Mouse (Mus musculus) macrophage (primary cell): Measurements from ENCODE around the gene Ano8. TPM values are rescaled to one million over a fixed set of nuclear protein-coding genes. Genes with fewer than 3 reads are reported as not detected.
"Not testable (repeated sequence)": the region's sequence is repeated elsewhere in the genome, so short reads cannot be mapped to it uniquely, and the experiment has no call there.

Experiments used
- H3K27ac ChIP-seq: fragments of 350-480 bp; formaldehyde crosslinking; 2 replicates; pipeline ENCODE4 v1.9.0; 2021
- H3K36me3 ChIP-seq: fragments of 350-480 bp; formaldehyde crosslinking; 2 replicates; pipeline ENCODE4 v1.9.0; 2021; ENCODE audit errors: inconsistent target
- H3K4me3 ChIP-seq: fragments of 350-480 bp; formaldehyde crosslinking; 2 replicates; pipeline ENCODE4 v1.9.0; 2021; ENCODE audit errors: inconsistent target
- H3K79me2 ChIP-seq: fragments of 350-480 bp; formaldehyde crosslinking; 2 replicates; pipeline ENCODE4 v1.9.0; 2021; ENCODE audit errors: inconsistent target
- WGBS: methylation state at CpG from one replicate; pipeline ENCODE4 v1.1.7; 2026; ENCODE audit warnings: inconsistent platforms; ENCODE audit not compliant: missing documents; 5-methylcytosine and 5-hydroxymethylcytosine counted together
- polyA plus RNA-seq: library from polyadenylated mRNA; stranded (reverse); fragments of 250-400 nt; gene quantifications from 3 replicates; pipeline ENCODE4 v1.2.4, GENCODE M21; 2018; ENCODE audit warnings: inconsistent platforms
- total RNA-seq, 78 experiments: library from RNA; depleted of rRNA; stranded (reverse); fragments of 250-400 nt; gene quantifications; 1 replicate in 9 of 78; 2 replicates in 24 of 78; 3 replicates in 43 of 78; 4 replicates in 2 of 78; pipeline ENCODE4 v1.2.4; 2018; ENCODE audit warnings: inconsistent platforms in 56 of 78

Gene Ano8
- 10 to 100 TPM in 25 of 26 experiments, 1 to 10 TPM in 1; 8.5 to 42.4 (median 23.5) TPM for total RNA-seq (2018; cell fraction: chromatin; rRNA removed)
- total RNA-seq (2018; cell fraction: cytosol; rRNA removed): 1 to 10 TPM; 4.7 to 9.2 (median 6.8) TPM
- 10 to 100 TPM in 23 of 26 experiments, 1 to 10 TPM in 3; 7.0 to 31.2 (median 19.1) TPM for total RNA-seq (2018; cell fraction: nucleus; rRNA removed)
- 3.4 to 7.2 TPM (median 6.4 TPM) in 3 replicates for polyA plus RNA-seq

- H3K4me3 ChIP-seq: peak within 1 kb of the TSS; percentile 27
- no peak within 1 kb of the TSS for H3K27ac ChIP-seq
- 6% methylated on average over 53 of the region's 58 CpGs for WGBS
- peaks cover 3% of the 10 kb centered on the region; the same call in 1 of the 2 replicates for H3K36me3 ChIP-seq
- H3K79me2 ChIP-seq: peaks cover 12% of the 10 kb centered on the region
These were observed at the start of gene Ano8 for GRCm38 (mm10) chr8:71485142-71486135. TSS of gene Ano8 (minus strand) at chr8:71485963.

GRCm38 (mm10) chr8:71534263-71534810, 48.6 kb upstream of the Ano8 start:
- WGBS: 70% methylated on average over 3 of the region's 3 CpGs
- Histone ChIP-seq H3K27ac (no peak overlapping the region), H3K36me3 (peaks cover 11% of the 10 kb centered on the region; the same call in 1 of the 2 replicates)

DNA sequence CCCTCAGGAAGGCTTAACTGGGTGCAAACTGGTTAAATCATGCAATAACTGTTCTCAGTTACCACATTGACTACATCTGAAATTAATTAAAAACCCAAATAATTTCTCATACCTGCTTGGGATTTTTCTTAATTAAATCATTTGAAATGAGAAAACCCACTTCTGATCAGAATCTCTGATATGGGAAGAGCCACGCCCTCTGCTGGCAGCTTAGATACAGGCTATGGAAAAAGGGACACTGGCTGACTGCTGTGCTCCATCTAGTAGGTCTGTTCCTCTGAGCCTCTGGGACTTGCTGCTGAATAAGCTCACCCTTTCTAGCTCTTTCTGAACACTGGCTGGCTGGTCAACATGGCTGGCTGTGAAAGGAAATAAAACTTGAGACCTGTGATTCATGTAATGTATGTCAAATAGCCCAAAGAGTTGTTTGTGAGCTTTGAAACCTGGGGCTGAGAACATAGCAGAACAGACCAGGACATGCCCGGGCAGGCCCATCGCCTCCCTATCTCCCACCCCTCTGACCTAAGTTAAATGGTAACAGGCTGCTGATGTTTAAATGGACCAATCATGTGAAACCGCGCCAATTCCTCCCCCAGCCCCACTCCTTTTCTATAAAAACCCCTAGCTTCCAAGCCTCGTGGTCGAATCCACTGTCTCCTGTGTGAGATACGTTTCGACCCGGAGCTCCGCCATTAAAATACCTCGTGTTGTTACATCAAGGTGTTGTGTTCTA, 45.1 kb upstream of the Ano8 start:
- Histone ChIP-seq H3K79me2 (peaks cover 16% of the 10 kb centered on the region), H3K27ac (0 out of 2 replicates have a peak overlapping the region, but pooled peaks have one; percentile 12), H3K36me3 (peaks cover 11% of the 10 kb centered on the region; the same call in 1 of the 2 replicates)
- WGBS: 65% methylated on average over 3 of the region's 12 CpGs
- not testable (repeated sequence) for H3K4me3 ChIP-seq

More at GRCm38 (mm10) chr8:71534263-71534810, 48.6 kb upstream of the Ano8 start:
- Histone ChIP-seq H3K79me2 (peaks cover 48% of the 10 kb centered on the region), H3K4me3 (no peak overlapping the region)

DNA sequence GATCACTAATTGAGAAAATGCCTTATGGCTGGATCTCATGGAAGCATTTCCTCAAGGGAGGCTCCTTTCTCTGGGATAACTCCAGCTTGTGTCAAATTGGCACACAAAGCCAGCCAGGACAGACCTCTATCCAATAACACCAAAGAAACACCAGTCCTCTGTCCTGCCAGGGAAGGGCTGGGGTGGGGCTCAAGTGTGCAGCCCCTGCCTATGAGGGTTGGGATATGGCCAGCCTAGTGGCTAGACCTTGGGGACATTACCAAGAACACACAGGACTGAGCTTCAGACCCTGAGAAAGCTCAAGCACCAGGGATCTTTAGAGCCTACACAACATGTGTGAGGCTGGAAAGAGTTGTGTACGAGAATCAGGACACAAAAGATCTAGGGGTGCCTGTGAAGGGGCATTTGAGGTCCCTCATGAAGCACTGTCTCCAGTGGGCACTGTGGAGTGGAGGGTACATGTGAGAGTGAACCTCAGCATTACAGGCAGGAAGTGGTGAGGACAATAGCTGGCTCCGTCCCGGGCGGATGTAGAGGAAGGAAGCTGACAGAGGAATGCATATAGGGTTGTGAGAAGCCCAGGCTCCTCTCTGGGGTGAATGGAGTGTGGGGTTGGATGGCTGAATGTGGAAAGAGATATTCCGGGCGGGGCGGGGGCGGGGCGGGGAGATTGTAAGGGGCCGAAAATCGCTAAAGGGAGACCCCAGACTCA, 42.8 kb upstream of the Ano8 start:
- WGBS: under 1% methylated on average over 11 of the region's 11 CpGs
- Histone ChIP-seq H3K79me2 (no peaks in the 10 kb centered on the region), H3K27ac (peak overlapping the region; percentile 94), H3K4me3 (no peak overlapping the region), H3K36me3 (no peaks in the 10 kb centered on the region)

- 69% methylated on average over 3 of the region's 3 CpGs for WGBS
- Histone ChIP-seq H3K4me3 (no peak overlapping the region), H3K27ac (peak overlapping the region; percentile 94), H3K79me2 (no peaks in the 10 kb centered on the region), H3K36me3 (no peaks in the 10 kb centered on the region)
These were observed 41.6 kb upstream of the Ano8 start for GRCm38 (mm10) chr8:71527162-71527870.

DNA sequence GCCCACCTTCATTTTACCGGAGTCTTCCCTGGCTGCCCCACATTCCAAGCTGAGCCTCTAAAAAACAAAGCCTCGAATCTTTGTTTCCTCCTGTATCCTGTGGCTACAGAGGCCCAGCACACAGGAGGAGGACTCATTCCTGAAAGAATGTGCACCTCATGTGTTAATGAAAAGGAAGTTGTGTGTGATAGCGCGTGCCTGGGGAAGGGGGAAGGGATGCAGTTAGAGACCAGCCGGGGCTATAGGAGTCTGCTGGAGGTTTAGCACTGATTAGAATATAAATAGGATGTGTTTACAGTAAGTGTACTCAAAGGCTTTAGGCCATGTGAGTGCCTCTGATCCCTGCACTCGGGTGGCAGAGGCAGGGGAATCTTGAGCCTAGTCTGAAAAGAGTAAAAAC, 40.5 kb upstream of the Ano8 start:
- H3K79me2 ChIP-seq: no peaks in the 10 kb centered on the region
- H3K4me3 ChIP-seq: no peak overlapping the region
- no peaks in the 10 kb centered on the region for H3K36me3 ChIP-seq
- 49% methylated on average over 6 of the region's 6 CpGs for WGBS
- H3K27ac ChIP-seq: peak overlapping the region; percentile 19

DNA sequence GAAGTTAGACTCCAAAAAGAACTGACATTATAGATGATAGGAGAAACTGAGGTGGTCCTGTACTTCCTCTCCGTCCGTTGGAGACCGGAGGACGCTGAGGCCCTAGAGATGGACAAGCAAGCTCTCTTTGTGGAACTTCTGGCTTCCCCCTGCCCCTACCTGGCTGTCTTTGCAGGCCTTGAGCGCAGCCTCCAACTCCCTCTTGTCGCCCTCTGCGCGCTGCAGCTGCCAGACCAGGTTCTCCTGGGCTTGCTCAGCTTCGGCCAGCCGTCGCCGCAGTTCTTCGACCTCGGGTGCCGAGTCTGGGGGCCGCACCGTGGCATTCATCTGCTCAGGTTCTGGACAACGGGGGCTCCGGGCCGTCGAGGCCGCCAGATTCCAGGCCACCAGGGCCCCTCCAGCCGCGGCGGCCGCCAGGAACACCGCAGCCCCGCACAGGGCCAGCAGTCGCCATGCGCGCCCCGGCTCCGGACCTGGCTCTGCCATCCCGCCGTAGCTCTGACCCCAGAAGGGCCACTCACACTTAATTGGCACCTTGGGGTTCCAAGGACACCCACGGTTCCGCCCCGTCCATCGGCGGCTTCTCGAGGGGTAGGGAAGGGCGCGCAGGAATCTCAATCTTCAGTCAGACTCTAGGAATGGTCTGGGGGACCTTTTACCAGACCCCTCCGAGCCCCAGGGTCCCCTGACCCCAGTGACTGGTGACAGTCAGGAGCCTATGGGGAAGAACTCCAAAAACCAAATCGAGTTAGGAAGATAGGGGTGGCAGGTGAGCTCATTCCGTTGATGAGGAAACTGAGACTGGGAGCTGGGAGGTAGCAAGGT, 39.7 kb upstream of the Ano8 start, which contains the start of gene Ccdc194:
Gene Ccdc194 (minus strand): TSS at position 486 of the 825 bp plus-strand sequence.
- WGBS: 84% methylated on average over 21 of the region's 46 CpGs

DNA sequence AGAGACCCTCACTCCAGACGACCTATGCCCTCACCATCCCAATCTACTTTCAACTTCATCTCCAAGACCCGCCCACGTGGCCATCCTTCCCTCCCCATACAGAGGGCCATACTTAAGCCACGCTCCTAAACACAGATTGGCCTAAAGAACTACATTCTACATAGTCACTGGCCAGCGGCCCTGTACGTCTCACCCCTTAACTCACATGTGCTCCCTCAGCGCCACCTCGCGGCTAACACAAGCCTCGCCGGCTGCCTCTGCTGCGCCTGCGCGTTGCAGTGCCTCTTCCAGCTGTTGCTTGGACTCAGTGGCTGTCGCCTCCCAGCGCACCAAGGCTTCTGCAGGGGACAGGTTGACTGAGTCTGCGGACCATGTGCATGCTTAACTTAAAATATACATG, 35.9 kb upstream of the Ano8 start:
- Histone ChIP-seq H3K79me2 (no peaks in the 10 kb centered on the region), H3K36me3 (no peaks in the 10 kb centered on the region), H3K27ac (no peak overlapping the region), H3K4me3 (no peak overlapping the region)
- 10% methylated on average over 17 of the region's 17 CpGs for WGBS

More for the DNA sequence above, 39.7 kb upstream of the Ano8 start, which contains the start of gene Ccdc194:
- H3K27ac ChIP-seq: peak within 1 kb of the TSS; percentile 19
- H3K36me3 ChIP-seq: no peaks in the 10 kb centered on the region
- H3K79me2 ChIP-seq: no peaks in the 10 kb centered on the region
- H3K4me3 ChIP-seq: no peak within 1 kb of the TSS

- 33% methylated on average over 3 of the region's 10 CpGs for WGBS
- not testable (repeated sequence) for H3K36me3 ChIP-seq, H3K79me2 ChIP-seq, H3K4me3 ChIP-seq, H3K27ac ChIP-seq
These were observed 33.5 kb upstream of the Ano8 start for GRCm38 (mm10) chr8:71519037-71519825.

- WGBS: 88% methylated on average over 6 of the region's 6 CpGs
- H3K79me2 ChIP-seq: no peaks in the 10 kb centered on the region
- H3K36me3 ChIP-seq: no peaks in the 10 kb centered on the region
- H3K27ac ChIP-seq: no peak overlapping the region
- no peak overlapping the region for H3K4me3 ChIP-seq
These were observed 31.0 kb upstream of the Ano8 start for GRCm38 (mm10) chr8:71516786-71517185.

- WGBS: 87% methylated on average over 5 of the region's 5 CpGs
- Histone ChIP-seq H3K4me3 (no peak overlapping the region), H3K27ac (no peak overlapping the region), H3K36me3 (no peaks in the 10 kb centered on the region), H3K79me2 (no peaks in the 10 kb centered on the region)
These were observed 29.3 kb upstream of the Ano8 start for GRCm38 (mm10) chr8:71515043-71515442.
